Mouse (Mus musculus) heart, embryonic 12.5 days (tissue): Measurements from ENCODE around the gene Impdh2. TPM values are rescaled to one million over a fixed set of nuclear protein-coding genes. Genes with fewer than 3 reads are reported as not detected.

Source experiments
- ATAC-seq: fragments of 200-750 bp; cut with Nextera tagmentation; 2 replicates; pipeline ENCODE4 v1.8.0; 2017; ENCODE audit warnings: moderate TSS enrichment, moderate library complexity; ENCODE audit not compliant: insufficient number of reproducible peaks, low FRiP score
- H3K27ac ChIP-seq: fragments of 300-500 bp; sonication (generic); 2 replicates; pipeline ENCODE4 v1.5.1; 2016; ENCODE audit warnings: mild to moderate bottlenecking, moderate library complexity; ENCODE audit not compliant: poor library complexity, severe bottlenecking
- H3K27me3 ChIP-seq: fragments of 300-500 bp; sonication (generic); replicated peaks from 2 replicates; pipeline ENCODE4 v1.6.1; 2016; ENCODE audit warnings: mild to moderate bottlenecking, moderate library complexity
- H3K36me3 ChIP-seq: fragments of 300-500 bp; sonication (generic); 2 replicates; pipeline ENCODE4 v1.6.1; 2016; ENCODE audit warnings: mild to moderate bottlenecking, moderate library complexity
- H3K4me1 ChIP-seq: fragments of 300-500 bp; sonication (generic); replicated peaks from 2 replicates; pipeline ENCODE4 v1.6.1; 2016; ENCODE audit warnings: mild to moderate bottlenecking
- H3K4me2 ChIP-seq: fragments of 300-500 bp; sonication (generic); 2 replicates; pipeline ENCODE4 v1.6.1; 2016; ENCODE audit warnings: mild to moderate bottlenecking, moderate library complexity
- H3K4me3 ChIP-seq: fragments of 300-500 bp; sonication (generic); 2 replicates; pipeline ENCODE4 v1.5.1; 2016; ENCODE audit warnings: mild to moderate bottlenecking
- H3K9ac ChIP-seq: fragments of 300-500 bp; sonication (generic); 2 replicates; pipeline ENCODE4 v1.6.1; 2016; ENCODE audit warnings: mild to moderate bottlenecking, moderate library complexity
- H3K9me3 ChIP-seq: fragments of 300-500 bp; sonication (generic); replicated peaks from 2 replicates; pipeline ENCODE4 v1.6.1; 2016; ENCODE audit warnings: mild to moderate bottlenecking, moderate library complexity
- WGBS: fragments of 180-500 bp; shearing (Covaris S2); methylation state at CpG from one replicate; pipeline ENCODE4 v1.1.7; 2016; 5-methylcytosine and 5-hydroxymethylcytosine counted together
- polyA plus RNA-seq: library from polyadenylated mRNA; unstranded; fragments of >200 nt; fragmentation: Nextera tagmentation; extraction: Ambion mirVana; gene quantifications from 2 replicates; pipeline ENCODE4 v1.2.1, GENCODE M21; 2016

Impdh2 gene
- polyA plus RNA-seq, 1 experiment from 2014 or later, result 105 TPM

DNA sequence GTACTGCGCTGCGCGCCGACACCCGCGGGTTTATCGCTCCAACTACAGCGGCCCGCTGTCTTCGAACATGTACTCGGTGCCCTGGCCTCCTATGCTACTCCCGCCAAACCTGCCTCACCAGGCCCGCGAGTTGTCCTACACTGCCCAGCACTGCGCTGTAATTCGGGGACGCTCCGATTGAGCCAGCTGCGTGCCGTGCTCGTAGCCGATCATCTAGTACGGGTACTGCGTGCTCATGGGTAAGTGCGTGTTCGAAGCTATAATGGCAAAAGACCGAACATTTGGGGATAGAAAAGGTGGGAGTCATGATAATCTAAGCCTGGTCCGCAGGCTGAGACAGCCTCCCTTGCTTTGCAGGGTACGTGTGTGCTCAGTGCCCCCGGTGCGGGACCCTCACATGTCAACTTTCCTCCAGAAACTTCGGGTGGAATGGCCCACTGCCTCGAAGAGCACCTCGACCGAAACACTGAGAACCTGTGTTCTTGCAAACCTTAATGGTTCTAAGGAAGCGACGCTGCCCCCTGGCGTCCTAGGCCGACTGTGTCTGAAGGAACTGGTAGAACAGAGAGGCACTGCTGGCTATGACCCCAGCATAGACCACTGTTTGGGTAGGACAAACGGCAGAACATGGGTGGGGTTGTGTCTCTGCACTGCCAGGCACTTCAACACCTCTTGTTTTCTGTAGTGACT is 10.3 kb downstream of the Impdh2 start:
- ATAC-seq, result 0 out of 2 replicates have a peak, but pooled peaks have one; percentile 3
- Histone ChIP-seq H3K27me3 (no peaks in the 10 kb centered on the region), H3K4me1 (peaks cover 46% of the 10 kb centered on the region), H3K9me3 (no peaks in the 10 kb centered on the region), H3K9ac (peak overlapping the region; percentile 88), H3K27ac (peak overlapping the region; percentile 37; the same call in 1 of the 2 replicates), H3K4me3 (peak overlapping the region; percentile 78), H3K4me2 (peak overlapping the region; percentile 98), H3K36me3 (peaks cover 45% of the 10 kb centered on the region)
- WGBS, result 1% methylated on average over 40 of the region's 40 CpGs

DNA sequence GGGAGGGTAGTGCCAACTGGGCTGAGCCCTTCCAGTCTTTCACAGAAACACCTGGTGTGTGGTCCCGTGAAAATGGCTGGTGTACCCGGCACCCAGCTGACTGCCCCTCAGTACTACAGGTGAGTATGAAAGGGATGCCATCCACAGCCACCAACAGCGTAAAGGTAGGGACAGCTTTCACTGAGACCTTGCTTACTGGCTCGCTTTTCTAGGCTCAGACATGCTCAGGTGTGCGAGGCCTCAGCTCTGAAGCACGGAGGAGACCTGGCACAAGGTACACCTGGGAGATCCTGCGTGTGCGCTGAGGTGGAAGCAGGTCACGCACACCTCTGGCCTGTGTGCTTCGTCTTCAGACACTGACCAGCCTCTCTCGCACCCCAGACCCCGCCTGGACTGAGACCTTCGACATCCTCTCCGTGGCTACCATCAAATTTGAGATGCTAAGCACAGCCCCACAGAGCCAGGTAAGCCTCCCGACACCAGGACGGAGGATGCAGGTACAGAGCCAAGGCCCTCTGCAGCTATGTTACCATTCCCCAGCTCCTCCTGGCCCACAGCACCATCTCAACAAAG is 11.4 kb downstream of the Impdh2 start:
- Histone ChIP-seq H3K27me3 (no peaks in the 10 kb centered on the region), H3K4me3 (no peak overlapping the region), H3K36me3 (peaks cover 49% of the 10 kb centered on the region), H3K9me3 (no peaks in the 10 kb centered on the region), H3K4me1 (peaks cover 49% of the 10 kb centered on the region), H3K4me2 (no peak overlapping the region), H3K9ac (no peak overlapping the region), H3K27ac (no peak overlapping the region)
- no peak for ATAC-seq
- 94% methylated on average over 16 of the region's 16 CpGs for WGBS

DNA sequence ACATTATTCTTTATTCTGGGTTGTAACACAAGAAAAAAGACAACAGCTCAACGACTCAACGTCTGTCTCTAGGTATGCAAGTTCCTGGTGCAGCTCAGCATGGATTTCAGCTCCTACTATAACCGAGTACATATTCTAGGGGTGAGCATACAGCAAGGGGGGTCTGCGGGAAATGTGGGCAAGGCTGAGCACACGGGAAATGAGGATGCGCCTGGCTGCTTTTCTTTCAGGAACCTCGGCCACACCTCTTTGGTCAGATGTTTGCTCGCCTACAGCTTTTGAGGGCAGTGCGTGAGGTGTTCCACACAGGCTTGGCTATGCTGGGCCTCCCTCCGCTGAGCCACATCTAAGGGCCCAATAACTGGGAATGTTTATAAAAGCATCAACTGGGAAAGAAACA is 12.2 kb downstream of the Impdh2 start:
- Histone ChIP-seq H3K9me3 (no peaks in the 10 kb centered on the region), H3K36me3 (peaks cover 50% of the 10 kb centered on the region), H3K9ac (no peak overlapping the region), H3K4me2 (no peak overlapping the region), H3K4me3 (no peak overlapping the region), H3K27me3 (no peaks in the 10 kb centered on the region), H3K27ac (no peak overlapping the region), H3K4me1 (peaks cover 57% of the 10 kb centered on the region)
- 89% methylated on average over 10 of the region's 10 CpGs for WGBS
- no peak for ATAC-seq

DNA sequence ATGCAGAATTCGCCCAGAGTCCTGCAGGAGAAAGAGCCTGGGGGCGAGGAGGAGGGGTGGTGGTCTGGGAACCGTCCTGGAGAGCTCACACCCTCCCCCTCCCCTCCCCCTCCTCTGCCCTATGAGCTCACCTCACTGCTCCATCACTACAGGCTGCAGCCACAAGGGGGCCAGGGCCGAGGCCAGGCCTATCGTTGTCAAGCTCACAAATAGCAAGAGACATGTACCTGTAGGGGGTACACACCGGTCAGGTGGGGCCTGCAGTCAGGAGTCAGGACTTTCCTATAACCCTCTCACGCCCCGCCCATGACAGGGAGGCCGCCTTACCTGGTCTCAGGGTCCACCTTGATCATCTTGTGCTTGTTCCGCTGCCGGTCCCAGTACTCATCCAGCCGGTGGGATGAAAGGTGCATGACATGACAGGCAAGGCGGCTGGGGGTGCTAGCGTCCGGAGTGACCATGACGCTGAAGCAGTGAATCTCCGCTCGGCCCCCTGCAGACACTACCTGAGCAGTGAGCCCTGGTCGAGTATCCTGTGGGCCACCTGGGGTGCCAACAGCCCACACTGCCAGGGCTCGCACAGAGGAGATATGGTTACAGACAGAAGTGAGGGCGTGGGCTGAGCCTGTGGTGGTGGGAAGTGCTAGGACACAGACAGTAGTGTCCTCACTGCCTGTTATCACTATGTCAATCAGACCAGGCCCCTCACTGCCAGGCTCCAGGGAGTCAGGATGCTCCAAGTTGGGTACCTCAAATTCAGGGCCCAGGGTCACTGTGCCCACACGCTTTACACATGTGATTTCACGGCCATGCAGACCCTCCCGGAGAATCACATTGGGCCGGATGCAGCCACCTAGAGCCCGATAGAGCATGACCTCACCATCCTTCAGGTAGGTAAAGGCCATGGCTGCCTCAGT is 13.9 kb downstream of the Impdh2 start:
- no peak overlapping the region for H3K9ac ChIP-seq
- 54% methylated on average over 24 of the region's 26 CpGs for WGBS
- no peak for ATAC-seq
- H3K27ac ChIP-seq, result no peak overlapping the region
- no peak overlapping the region for H3K4me2 ChIP-seq
- peaks cover 53% of the 10 kb centered on the region for H3K4me1 ChIP-seq
- no peak overlapping the region for H3K4me3 ChIP-seq
- no peaks in the 10 kb centered on the region for H3K9me3 ChIP-seq
- H3K36me3 ChIP-seq, result peaks cover 50% of the 10 kb centered on the region
- H3K27me3 ChIP-seq, result no peaks in the 10 kb centered on the region

DNA sequence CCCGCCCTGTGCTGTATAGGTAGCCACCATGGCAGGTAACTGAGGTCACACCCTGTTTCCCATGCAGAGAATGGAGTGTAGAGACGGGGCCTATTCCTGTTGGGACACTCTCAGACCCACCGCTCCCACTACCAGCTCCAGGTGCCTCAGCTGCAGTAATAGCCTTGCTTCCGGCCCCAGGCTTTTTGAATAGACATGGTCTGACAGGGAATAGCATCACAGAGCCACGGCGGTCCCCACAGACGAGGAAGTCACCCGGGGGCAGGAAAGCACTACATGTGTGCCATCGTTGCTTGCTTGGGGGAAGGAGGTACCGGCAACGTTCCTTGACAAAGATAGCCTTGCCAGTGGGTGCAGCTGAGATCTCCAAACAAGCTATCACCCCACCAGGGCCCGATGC is 14.8 kb downstream of the Impdh2 start:
- Histone ChIP-seq H3K4me1 (peaks cover 59% of the 10 kb centered on the region), H3K9ac (peak overlapping the region; percentile 20; the same call in 1 of the 2 replicates), H3K36me3 (peaks cover 50% of the 10 kb centered on the region)

DNA sequence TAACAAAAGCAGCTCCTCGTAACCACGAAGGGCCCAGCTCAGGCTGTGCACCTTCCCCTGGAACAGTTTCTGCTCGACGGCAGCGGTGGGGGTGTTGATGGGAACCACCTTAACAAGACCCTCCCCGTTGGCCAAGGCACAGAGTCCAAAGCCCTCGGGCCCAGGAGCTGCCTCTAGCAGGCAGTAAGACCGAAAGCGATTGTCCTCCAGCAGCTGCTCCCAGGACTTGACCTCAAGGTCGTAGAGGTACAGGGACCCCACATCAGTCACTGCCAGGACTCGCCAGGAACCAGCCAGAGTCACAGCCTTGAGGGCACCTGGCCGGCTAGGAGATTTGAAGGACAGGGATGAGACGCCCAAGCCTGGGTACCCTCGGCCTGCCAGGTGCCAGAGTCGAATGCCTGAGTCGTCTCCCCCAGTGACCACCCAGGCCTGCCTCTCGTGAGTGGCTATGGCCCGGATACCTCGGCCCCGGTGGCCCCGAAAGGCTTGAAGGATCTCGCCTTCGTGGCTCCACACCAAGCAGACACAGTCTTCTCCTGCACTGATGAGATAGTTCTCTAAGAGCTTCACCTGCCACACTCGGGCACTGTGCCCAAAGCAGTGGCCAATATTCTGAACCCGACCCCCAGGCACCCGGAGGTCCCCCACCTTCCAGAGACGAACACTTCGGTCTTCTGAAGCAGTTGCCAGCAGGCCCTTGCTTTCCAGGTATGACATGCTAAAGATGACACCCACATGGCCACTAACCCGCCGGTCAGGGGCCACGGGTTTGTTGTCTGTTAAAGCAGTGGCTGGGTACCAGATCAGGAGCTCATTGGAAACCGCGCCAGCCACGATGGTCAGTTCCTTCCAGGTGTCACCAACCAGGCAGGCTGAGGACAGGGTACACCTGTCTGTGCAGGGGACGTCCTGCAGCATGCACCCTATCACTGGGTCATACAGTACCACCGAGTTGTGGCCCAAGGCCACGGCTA is 15.5 kb downstream of the Impdh2 start:
- peaks cover 54% of the 10 kb centered on the region for H3K4me1 ChIP-seq
- H3K4me3 ChIP-seq, result no peak overlapping the region
- ATAC-seq, result no peak
- H3K27me3 ChIP-seq, result no peaks in the 10 kb centered on the region
- no peak overlapping the region for H3K27ac ChIP-seq
- H3K4me2 ChIP-seq, result no peak overlapping the region
- 87% methylated on average over 37 of the region's 37 CpGs for WGBS
- no peaks in the 10 kb centered on the region for H3K9me3 ChIP-seq
- H3K36me3 ChIP-seq, result peaks cover 51% of the 10 kb centered on the region
- peak overlapping the region; percentile 20; the same call in 1 of the 2 replicates for H3K9ac ChIP-seq

More for the DNA sequence above, 14.8 kb downstream of the Impdh2 start:
- Histone ChIP-seq H3K4me3 (no peak overlapping the region), H3K27ac (no peak overlapping the region), H3K27me3 (no peaks in the 10 kb centered on the region), H3K4me2 (no peak overlapping the region), H3K9me3 (no peaks in the 10 kb centered on the region)
- 90% methylated on average over 12 of the region's 12 CpGs for WGBS
- ATAC-seq, result no peak

DNA sequence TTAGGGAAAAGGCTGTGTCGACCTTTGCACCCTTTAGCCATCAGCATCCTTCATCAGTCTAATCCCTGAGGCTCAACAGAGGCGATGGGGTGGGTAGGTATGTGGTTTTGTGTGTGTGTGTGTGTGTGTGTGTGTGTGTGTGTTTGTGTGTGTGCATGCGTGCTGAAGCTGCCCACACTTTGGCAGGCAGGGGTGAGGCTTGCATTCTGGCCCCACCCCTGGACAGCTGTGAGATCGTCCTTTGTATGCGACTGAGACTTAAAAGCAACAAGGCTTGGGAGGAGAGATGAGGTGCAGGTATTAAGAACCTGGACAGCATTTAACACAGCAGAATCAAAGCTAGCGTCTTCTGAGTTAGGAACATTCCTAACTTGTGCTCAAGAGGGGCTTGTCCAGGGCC is 16.9 kb downstream of the Impdh2 start:
- Histone ChIP-seq H3K27ac (no peak overlapping the region), H3K36me3 (peaks cover 51% of the 10 kb centered on the region), H3K4me1 (peaks cover 50% of the 10 kb centered on the region), H3K9ac (peak overlapping the region; percentile 92), H3K4me3 (peak overlapping the region; percentile 85), H3K4me2 (peak overlapping the region; percentile 73), H3K9me3 (no peaks in the 10 kb centered on the region), H3K27me3 (no peaks in the 10 kb centered on the region)
- 65% methylated on average over 6 of the region's 6 CpGs for WGBS
- ATAC-seq, result no peak

DNA sequence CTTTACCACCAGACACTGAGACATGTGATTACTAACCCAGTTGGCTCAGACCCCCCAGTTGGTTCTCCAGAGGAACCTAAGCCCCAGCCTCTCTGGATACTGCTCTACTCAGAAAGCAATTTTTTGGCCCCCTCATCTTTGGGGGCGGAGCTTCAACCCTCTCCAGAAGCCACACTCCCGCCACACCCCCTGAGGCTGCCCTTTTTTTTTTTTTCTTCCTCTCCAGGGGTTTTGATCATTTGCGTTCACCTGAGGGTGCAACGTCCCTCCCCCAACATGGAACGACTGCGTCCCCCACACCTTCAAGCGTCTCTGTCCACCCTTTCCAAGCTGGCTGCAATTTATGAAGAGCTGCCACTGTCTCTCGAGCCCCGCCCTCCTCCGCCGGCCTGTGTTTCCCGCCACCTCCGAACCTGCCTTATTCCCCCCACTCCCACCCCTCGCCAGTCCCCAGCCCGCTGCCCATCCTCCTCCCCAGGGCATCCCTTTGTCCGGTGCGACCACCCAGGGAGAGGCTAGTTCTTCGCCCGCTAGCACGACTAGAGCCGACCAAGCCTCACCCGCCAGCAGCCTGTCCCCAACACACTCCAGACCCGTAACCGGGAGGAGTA is 18.0 kb downstream of the Impdh2 start:
- WGBS, result 0% methylated on average over 24 of the region's 24 CpGs
- Histone ChIP-seq H3K27ac (peak overlapping the region; percentile 89), H3K4me3 (peak overlapping the region; percentile 85), H3K36me3 (peaks cover 47% of the 10 kb centered on the region), H3K9ac (peak overlapping the region; percentile 92), H3K4me2 (peak overlapping the region; percentile 73), H3K9me3 (no peaks in the 10 kb centered on the region), H3K4me1 (peaks cover 56% of the 10 kb centered on the region), H3K27me3 (no peaks in the 10 kb centered on the region)
- ATAC-seq, result no peak

DNA sequence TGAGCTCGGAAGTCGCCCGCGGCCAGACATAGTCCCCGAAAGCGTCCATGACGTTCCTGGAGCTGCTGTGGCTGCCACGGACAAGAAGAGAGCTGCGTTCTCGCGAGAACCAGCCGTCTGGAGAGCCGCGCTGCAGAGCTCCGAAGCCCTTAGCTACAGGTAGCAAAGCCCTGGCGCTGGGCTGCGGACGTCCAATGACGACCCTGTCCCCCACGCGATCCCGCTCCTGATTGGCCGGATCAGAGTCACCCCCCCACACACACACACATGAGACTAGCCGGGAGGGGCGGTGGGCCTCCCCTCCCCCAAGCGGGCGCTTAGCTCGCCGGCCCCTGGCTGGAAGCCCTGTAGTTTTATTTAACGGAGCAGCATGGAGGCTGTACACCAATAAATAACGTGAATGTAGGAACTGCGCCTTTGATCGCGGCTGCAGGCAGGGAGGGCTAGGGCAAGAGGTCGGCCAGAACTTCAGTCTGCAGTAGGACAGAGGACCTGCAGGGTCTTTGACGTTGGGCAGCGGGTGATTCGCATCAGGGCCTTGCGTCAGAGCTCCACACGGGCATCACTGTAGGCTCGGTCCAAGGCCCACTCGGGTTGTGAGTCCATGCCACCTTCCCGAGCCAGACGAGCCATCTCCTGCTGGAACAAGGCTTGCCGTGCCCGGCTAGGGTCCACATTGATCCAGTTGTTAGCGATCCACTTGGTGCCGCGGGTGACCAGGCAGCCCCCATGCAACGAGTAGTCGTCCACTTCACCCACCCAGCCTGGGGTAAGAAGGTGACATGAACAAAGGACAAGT is 18.7 kb downstream of the Impdh2 start, which contains the start of gene Wdr6:
Wdr6 (minus strand) TSS at position 195 of the 799 bp plus-strand sequence.
- H3K9ac ChIP-seq, result peak within 1 kb of the TSS; percentile 92
- no peaks in the 10 kb centered on the region for H3K9me3 ChIP-seq
- H3K4me2 ChIP-seq, result peak within 1 kb of the TSS; percentile 73
- H3K36me3 ChIP-seq, result peaks cover 41% of the 10 kb centered on the region
- ATAC-seq, result peak; percentile 96
- H3K4me3 ChIP-seq, result peak within 1 kb of the TSS; percentile 85
- H3K4me1 ChIP-seq, result peaks cover 59% of the 10 kb centered on the region
- H3K27me3 ChIP-seq, result no peaks in the 10 kb centered on the region
- WGBS, result 6% methylated on average over 51 of the region's 51 CpGs
- peak within 1 kb of the TSS; percentile 89 for H3K27ac ChIP-seq
